Comparison of ENCODE assay signal across 9 mouse cellular contexts in the genomic region with DNA sequence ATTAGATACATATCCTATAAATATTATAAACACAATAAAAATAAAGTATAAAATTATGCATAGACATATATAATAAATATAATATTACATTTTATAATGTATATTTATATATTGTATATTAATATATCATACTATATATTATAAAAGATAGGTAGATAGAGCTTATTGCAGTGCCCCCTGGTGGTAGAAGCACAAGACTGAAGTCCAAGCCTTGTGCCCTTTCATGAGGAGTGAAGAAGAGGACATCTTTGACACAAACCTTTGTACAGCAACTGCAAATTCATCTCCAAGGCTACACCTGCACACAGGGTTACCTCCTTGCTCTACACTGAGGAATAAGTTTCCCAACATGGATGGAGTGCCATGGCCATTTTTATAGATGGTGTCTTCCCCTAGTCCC. TPM values are rescaled to one million over a fixed set of nuclear protein-coding genes. Genes with fewer than 3 reads are reported as not detected.
DNase-seq lines count a peak whose midpoint lies in the region; ATAC-seq and TF ChIP-seq lines count a peak whose summit lies in the region.
"Had no signal": no experiment of that assay in that cellular context is flagged by ENCODE, and none has a peak within 500 bp of the region (broad histone marks: within the 10 kb centered on the region; RNA-seq: fewer than 3 reads in every experiment).

No protein-coding gene starts in this region.

- peak; percentile 60 for TF ChIP-seq CTCF in forebrain, postnatal 0 days (IDR thresholded peaks at IDR 0.05; ENCODE audit: low read depth)
- peak; percentile 25; the same call in 1 of the 2 replicates for TF ChIP-seq CTCF in lung, adult 2 months (IDR thresholded peaks at IDR 0.05; ENCODE audit: insufficient read depth, low read length)

- no peak overlapping the region for H3K27ac ChIP-seq in forebrain, postnatal 0 days (ENCODE audit: low read depth, low read length)
- H3K27ac ChIP-seq in forebrain, embryonic 12.5 days = no peak overlapping the region
- H3K27ac ChIP-seq in midbrain, embryonic 14.5 days (replicated peaks; ENCODE audit: low read depth, low read length) = no peak overlapping the region
- no peak overlapping the region for H3K27ac ChIP-seq in midbrain, embryonic 16.5 days (ENCODE audit: low read length)
- H3K27ac ChIP-seq: heart, embryonic 15.5 days had no signal

- no peaks in the 10 kb centered on the region for H3K4me1 ChIP-seq in forebrain, postnatal 0 days (ENCODE audit: insufficient read depth)
- H3K4me1 ChIP-seq in forebrain, embryonic 12.5 days = no peaks in the 10 kb centered on the region
- no peaks in the 10 kb centered on the region for H3K4me1 ChIP-seq in midbrain, embryonic 14.5 days (ENCODE audit: control insufficient read depth, insufficient read depth, low read length)
- no peaks in the 10 kb centered on the region for H3K4me1 ChIP-seq in midbrain, embryonic 16.5 days (ENCODE audit: control insufficient read depth, insufficient read depth, low read length)
- H3K4me1 ChIP-seq in lung, adult 2 months (ENCODE audit: control insufficient read depth, insufficient read depth, low read length) = no peaks in the 10 kb centered on the region
- H3K4me1 ChIP-seq: heart, embryonic 15.5 days had no signal

- no peak for TF ChIP-seq POLR2A in lung, adult 2 months (IDR thresholded peaks at IDR 0.05; ENCODE audit: borderline replicate concordance, extremely low read depth, low read depth, low read length)

- H3K9ac ChIP-seq in forebrain, postnatal 0 days = no peak overlapping the region
- no peak overlapping the region for H3K9ac ChIP-seq in forebrain, embryonic 12.5 days
- no peak overlapping the region for H3K9ac ChIP-seq in midbrain, embryonic 14.5 days (replicated peaks; ENCODE audit: low read length)
- no peak overlapping the region for H3K9ac ChIP-seq in midbrain, embryonic 16.5 days (ENCODE audit: low read depth, low read length)
- H3K9ac ChIP-seq: heart, embryonic 15.5 days had no signal

- H3K27me3 ChIP-seq in forebrain, postnatal 0 days (ENCODE audit: insufficient read depth, low read length) = no peaks in the 10 kb centered on the region
- no peaks in the 10 kb centered on the region for H3K27me3 ChIP-seq in forebrain, embryonic 12.5 days
- no peaks in the 10 kb centered on the region for H3K27me3 ChIP-seq in midbrain, embryonic 14.5 days (ENCODE audit: control insufficient read depth, insufficient read depth, low read length)
- H3K27me3 ChIP-seq in midbrain, embryonic 16.5 days (ENCODE audit: control insufficient read depth, insufficient read depth, low read depth, low read length) = no peaks in the 10 kb centered on the region
- H3K27me3 ChIP-seq: heart, embryonic 15.5 days had no signal

- no peak overlapping the region for H3K4me2 ChIP-seq in forebrain, postnatal 0 days (ENCODE audit: low read depth)
- no peak overlapping the region for H3K4me2 ChIP-seq in forebrain, embryonic 12.5 days
- H3K4me2 ChIP-seq in midbrain, embryonic 14.5 days (ENCODE audit: low read length) = no peak overlapping the region
- H3K4me2 ChIP-seq in midbrain, embryonic 16.5 days (ENCODE audit: low read length) = no peak overlapping the region
- H3K4me2 ChIP-seq: heart, embryonic 15.5 days had no signal

- peak; percentile 67 for DNase-seq in forebrain, postnatal 0 days
- peak; percentile 82 for DNase-seq in midbrain, embryonic 14.5 days
- DNase-seq in brain, adult 2 months (ENCODE audit: low read depth, low spot score) = peak; percentile 78
- DNase-seq in gastrocnemius, postnatal 10 days = peak; percentile 56
- DNase-seq in lung, adult 2 months = peak; percentile 37
- DNase-seq in thymus, postnatal 0 days (ENCODE audit: low spot score) = peak; percentile 65

- ATAC-seq in forebrain, postnatal 0 days = no peak
- no peak for ATAC-seq in forebrain, embryonic 12.5 days (ENCODE audit: low FRiP score)
- ATAC-seq in midbrain, embryonic 14.5 days (ENCODE audit: low FRiP score, low TSS enrichment) = no peak
- ATAC-seq in midbrain, embryonic 16.5 days = no peak

- H3K4me3 ChIP-seq in forebrain, postnatal 0 days (ENCODE audit: low read depth, low read length) = no peak overlapping the region
- no peak overlapping the region for H3K4me3 ChIP-seq in forebrain, embryonic 12.5 days (replicated peaks)
- H3K4me3 ChIP-seq in midbrain, embryonic 14.5 days (replicated peaks; ENCODE audit: low read depth, low read length) = no peak overlapping the region
- no peak overlapping the region for H3K4me3 ChIP-seq in midbrain, embryonic 16.5 days (ENCODE audit: low read depth, low read length)
- H3K4me3 ChIP-seq in lung, adult 2 months (replicated peaks; ENCODE audit: extremely low read depth, low read depth, low read length) = no peak overlapping the region
- H3K4me3 ChIP-seq: heart, embryonic 15.5 days had no signal

- no peaks in the 10 kb centered on the region for H3K9me3 ChIP-seq in forebrain, postnatal 0 days (ENCODE audit: low read length)
- no peaks in the 10 kb centered on the region for H3K9me3 ChIP-seq in forebrain, embryonic 12.5 days
- H3K9me3 ChIP-seq in midbrain, embryonic 14.5 days (ENCODE audit: control insufficient read depth, low read length) = no peaks in the 10 kb centered on the region
- H3K9me3 ChIP-seq in midbrain, embryonic 16.5 days (replicated peaks; ENCODE audit: control insufficient read depth, low read length, poor library complexity, severe bottlenecking) = no peaks in the 10 kb centered on the region
- H3K9me3 ChIP-seq: heart, embryonic 15.5 days had no signal

- no peaks in the 10 kb centered on the region for H3K36me3 ChIP-seq in forebrain, postnatal 0 days (ENCODE audit: insufficient read depth)
- no peaks in the 10 kb centered on the region for H3K36me3 ChIP-seq in forebrain, embryonic 12.5 days (replicated peaks)
- H3K36me3 ChIP-seq in midbrain, embryonic 14.5 days (ENCODE audit: control insufficient read depth, insufficient read depth, low read length) = no peaks in the 10 kb centered on the region
- no peaks in the 10 kb centered on the region for H3K36me3 ChIP-seq in midbrain, embryonic 16.5 days (ENCODE audit: control insufficient read depth, insufficient read depth, low read length)
- H3K36me3 ChIP-seq: heart, embryonic 15.5 days had no signal

RNA-seq across cellular contexts. Expression of gene Cfap97d2, which starts 20.0 kb away (rescaled TPM):
- 0.77 and 1.6 TPM in 2 replicates for total RNA-seq in forebrain, postnatal 0 days (2014; rRNA removed)
- polyA plus RNA-seq in forebrain, postnatal 0 days (2015; fragmentation: Nextera tagmentation; extraction: Ambion mirVana) = 0.73 and 1.7 TPM in 2 replicates
- polyA plus RNA-seq in forebrain, embryonic 12.5 days (2016; fragmentation: Nextera tagmentation; extraction: Ambion mirVana) = 2.1 and 2.5 TPM in 2 replicates
- polyA plus RNA-seq in midbrain, embryonic 14.5 days (2014; fragmentation: Nextera tagmentation; extraction: Ambion mirVana) = 1.6 and 2.2 TPM in 2 replicates
- 1.4 and 1.9 TPM in 2 replicates for polyA plus RNA-seq in midbrain, embryonic 16.5 days (2015; fragmentation: Nextera tagmentation; extraction: Ambion mirVana)
- not detected for total RNA-seq in gastrocnemius, postnatal 10 days (2021)
- polyA plus RNA-seq in lung, adult 2 months (2012; rRNA removed) = 1.7 and 2.5 TPM in 2 replicates
- 0.08 TPM in 1 of 2 replicates, not detected in the other for polyA plus RNA-seq in thymus, postnatal 0 days (2015; fragmentation: Nextera tagmentation; extraction: Ambion mirVana)
- polyA plus RNA-seq: heart, embryonic 15.5 days had no signal

RNA-seq across cellular contexts. Expression of gene Cdc16, which starts 31.8 kb away (rescaled TPM):
- total RNA-seq in forebrain, postnatal 0 days (2014; rRNA removed) = 130 and 136 TPM in 2 replicates
- 108 and 118 TPM in 2 replicates for polyA plus RNA-seq in forebrain, postnatal 0 days (2015; fragmentation: Nextera tagmentation; extraction: Ambion mirVana)
- 219 and 221 TPM in 2 replicates for polyA plus RNA-seq in forebrain, embryonic 12.5 days (2016; fragmentation: Nextera tagmentation; extraction: Ambion mirVana)
- polyA plus RNA-seq in midbrain, embryonic 14.5 days (2014; fragmentation: Nextera tagmentation; extraction: Ambion mirVana) = 158 and 207 TPM in 2 replicates
- 145 and 156 TPM in 2 replicates for polyA plus RNA-seq in midbrain, embryonic 16.5 days (2015; fragmentation: Nextera tagmentation; extraction: Ambion mirVana)
- total RNA-seq in gastrocnemius, postnatal 10 days (2021) = 10 to 100 TPM; 41.8 to 46.6 TPM
- 31.2 TPM in 2 replicates for polyA plus RNA-seq in lung, adult 2 months (2012; rRNA removed)
- polyA plus RNA-seq in thymus, postnatal 0 days (2015; fragmentation: Nextera tagmentation; extraction: Ambion mirVana) = 101 and 102 TPM in 2 replicates

RNA-seq across cellular contexts. Expression of gene Rasa3, which starts 48.3 kb away (rescaled TPM):
- total RNA-seq in forebrain, postnatal 0 days (2014; rRNA removed) = 49.7 and 51.3 TPM in 2 replicates
- 16.6 and 24.3 TPM in 2 replicates for polyA plus RNA-seq in forebrain, postnatal 0 days (2015; fragmentation: Nextera tagmentation; extraction: Ambion mirVana)
- 24.6 and 26.9 TPM in 2 replicates for polyA plus RNA-seq in forebrain, embryonic 12.5 days (2016; fragmentation: Nextera tagmentation; extraction: Ambion mirVana)
- 18.4 and 26.0 TPM in 2 replicates for polyA plus RNA-seq in midbrain, embryonic 14.5 days (2014; fragmentation: Nextera tagmentation; extraction: Ambion mirVana)
- polyA plus RNA-seq in midbrain, embryonic 16.5 days (2015; fragmentation: Nextera tagmentation; extraction: Ambion mirVana) = 29.3 and 33.2 TPM in 2 replicates
- total RNA-seq in gastrocnemius, postnatal 10 days (2021) = 10 to 100 TPM; 20.4 to 34.0 TPM
- 37.1 and 43.5 TPM in 2 replicates for polyA plus RNA-seq in lung, adult 2 months (2012; rRNA removed)
- polyA plus RNA-seq in thymus, postnatal 0 days (2015; fragmentation: Nextera tagmentation; extraction: Ambion mirVana) = 24.2 TPM in 2 replicates

RNA-seq across cellular contexts. Expression of gene Upf3a, which starts 59.7 kb away (rescaled TPM):
- 21.2 and 25.2 TPM in 2 replicates for total RNA-seq in forebrain, postnatal 0 days (2014; rRNA removed)
- 38.2 and 44.3 TPM in 2 replicates for polyA plus RNA-seq in forebrain, postnatal 0 days (2015; fragmentation: Nextera tagmentation; extraction: Ambion mirVana)
- 42.0 and 45.0 TPM in 2 replicates for polyA plus RNA-seq in forebrain, embryonic 12.5 days (2016; fragmentation: Nextera tagmentation; extraction: Ambion mirVana)
- 36.4 and 38.1 TPM in 2 replicates for polyA plus RNA-seq in midbrain, embryonic 14.5 days (2014; fragmentation: Nextera tagmentation; extraction: Ambion mirVana)
- polyA plus RNA-seq in midbrain, embryonic 16.5 days (2015; fragmentation: Nextera tagmentation; extraction: Ambion mirVana) = 38.9 and 41.3 TPM in 2 replicates
- 10 to 100 TPM; 14.8 to 17.4 TPM for total RNA-seq in gastrocnemius, postnatal 10 days (2021)
- polyA plus RNA-seq in lung, adult 2 months (2012; rRNA removed) = 8.5 and 9.9 TPM in 2 replicates
- 37.6 and 45.9 TPM in 2 replicates for polyA plus RNA-seq in thymus, postnatal 0 days (2015; fragmentation: Nextera tagmentation; extraction: Ambion mirVana)
